Mouse (Mus musculus) adrenal gland, postnatal 10 days (tissue): ENCODE results near the gene Spdef. TPM values are rescaled to one million over a fixed set of nuclear protein-coding genes. Genes with fewer than 3 reads are reported as not detected.

Experiments
- DNase-seq: peaks from one replicate; pipeline ENCODE4 v3.0.0; 2021; ENCODE audit warnings: mixed read lengths
- long read RNA-seq, 2 experiments: library from polyadenylated mRNA; stranded (forward); transcript quantifications; one replicate each; pipeline ENCODE4 v2.0.0; 2021
- total RNA-seq, 2 experiments: library from RNA; stranded (reverse); gene quantifications; 2 replicates each; pipeline ENCODE4 v1.2.3; 2021

The Spdef gene
- not detected for total RNA-seq
- long read RNA-seq, experiment 1, partial matches to known transcripts = 0 of 1 reads
- long read RNA-seq, experiment 1, other reads (novel, unspliced or antisense) = 1 of 1 reads
- long read RNA-seq, experiment 2 = 0 reads

- DNase-seq = no peak
Measured at GRCm38 (mm10) chr17:27728770-27729169, at the start of gene Spdef. Gene Spdef, minus strand, starts transcription at chr17:27728955.

GRCm38 (mm10) chr17:27777823-27778222 is 49.1 kb upstream of the Spdef start:
- DNase-seq = no peak

- no peak for DNase-seq
Measured at GRCm38 (mm10) chr17:27774198-27774597, 45.4 kb upstream of the Spdef start.

- DNase-seq = no peak
Measured at GRCm38 (mm10) chr17:27771616-27772015, 42.9 kb upstream of the Spdef start.

GRCm38 (mm10) chr17:27768817-27769542 is 40.2 kb upstream of the Spdef start:
- peak; percentile 88 for DNase-seq

- DNase-seq = no peak
Measured at GRCm38 (mm10) chr17:27767543-27767942, 38.8 kb upstream of the Spdef start.

- DNase-seq = no peak
Measured at GRCm38 (mm10) chr17:27767120-27767519, 38.4 kb upstream of the Spdef start.

GRCm38 (mm10) chr17:27765066-27765465 is 36.3 kb upstream of the Spdef start:
- no peak for DNase-seq

GRCm38 (mm10) chr17:27764453-27764852 is 35.7 kb upstream of the Spdef start:
- DNase-seq = no peak

GRCm38 (mm10) chr17:27762884-27763283 is 34.1 kb upstream of the Spdef start:
- no peak for DNase-seq

GRCm38 (mm10) chr17:27761639-27762336 is 33.0 kb upstream of the Spdef start:
- peak; percentile 80 for DNase-seq

GRCm38 (mm10) chr17:27760169-27760568 is 31.4 kb upstream of the Spdef start:
- DNase-seq = no peak

- DNase-seq = no peak
Measured at GRCm38 (mm10) chr17:27751314-27752202, 22.8 kb upstream of the Spdef start.

- DNase-seq = no peak
Measured at GRCm38 (mm10) chr17:27750451-27750942, 21.7 kb upstream of the Spdef start.

GRCm38 (mm10) chr17:27748123-27748522 is 19.4 kb upstream of the Spdef start:
- DNase-seq = no peak

- peak; percentile 24 for DNase-seq
Measured at GRCm38 (mm10) chr17:27746446-27746845, 17.7 kb upstream of the Spdef start.

- peak; percentile 29 for DNase-seq
Measured at GRCm38 (mm10) chr17:27740961-27741360, 12.2 kb upstream of the Spdef start.

GRCm38 (mm10) chr17:27734344-27735073 is 5.8 kb upstream of the Spdef start:
- DNase-seq = no peak

GRCm38 (mm10) chr17:27732694-27733093 is 3.9 kb upstream of the Spdef start:
- DNase-seq = no peak

GRCm38 (mm10) chr17:27732152-27732551 is 3.4 kb upstream of the Spdef start:
- no peak for DNase-seq

- no peak for DNase-seq
Measured at GRCm38 (mm10) chr17:27726527-27726926, 2.2 kb downstream of the Spdef start.

GRCm38 (mm10) chr17:27725412-27725811 is 3.3 kb downstream of the Spdef start:
- no peak for DNase-seq
